Mouse (Mus musculus) left cerebral cortex, adult 18-20 months (tissue): ENCODE measurements at regions not wholly inside any gene's neighbourhood (a gene's known extent, or its start where the extent isn't known, plus 50 kb on each side); places are given as distances from the start of the nearest gene placed in this dataset.

ENCODE experiments used
- DNase-seq, 2 experiments: peaks; one replicate each; pipeline ENCODE4 v3.0.0; 2021 to 2022; ENCODE audit warnings: low spot score in 2 of 2, mixed read lengths in 1 of 2

DNA sequence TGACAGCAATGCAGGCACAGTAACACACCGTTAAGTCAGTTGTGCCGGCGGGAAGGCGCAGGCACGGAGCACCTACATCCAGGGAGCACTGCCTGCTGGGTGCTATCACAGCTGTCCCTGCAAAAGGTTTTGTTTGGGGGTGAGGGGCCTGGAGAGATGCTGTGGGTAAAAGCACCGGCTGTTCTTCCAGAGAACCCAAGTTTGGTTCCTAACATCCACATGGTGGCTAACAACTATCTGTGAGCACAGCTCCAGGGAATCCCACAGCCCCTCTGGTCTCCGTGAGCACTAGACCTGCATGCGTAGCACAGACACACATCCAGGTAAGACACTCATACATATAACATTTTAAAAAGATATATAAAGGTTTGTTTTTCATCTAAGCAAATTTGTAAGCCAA, 72.0 kb upstream of the Slc38a4 start:
- DNase-seq = no peak

DNA sequence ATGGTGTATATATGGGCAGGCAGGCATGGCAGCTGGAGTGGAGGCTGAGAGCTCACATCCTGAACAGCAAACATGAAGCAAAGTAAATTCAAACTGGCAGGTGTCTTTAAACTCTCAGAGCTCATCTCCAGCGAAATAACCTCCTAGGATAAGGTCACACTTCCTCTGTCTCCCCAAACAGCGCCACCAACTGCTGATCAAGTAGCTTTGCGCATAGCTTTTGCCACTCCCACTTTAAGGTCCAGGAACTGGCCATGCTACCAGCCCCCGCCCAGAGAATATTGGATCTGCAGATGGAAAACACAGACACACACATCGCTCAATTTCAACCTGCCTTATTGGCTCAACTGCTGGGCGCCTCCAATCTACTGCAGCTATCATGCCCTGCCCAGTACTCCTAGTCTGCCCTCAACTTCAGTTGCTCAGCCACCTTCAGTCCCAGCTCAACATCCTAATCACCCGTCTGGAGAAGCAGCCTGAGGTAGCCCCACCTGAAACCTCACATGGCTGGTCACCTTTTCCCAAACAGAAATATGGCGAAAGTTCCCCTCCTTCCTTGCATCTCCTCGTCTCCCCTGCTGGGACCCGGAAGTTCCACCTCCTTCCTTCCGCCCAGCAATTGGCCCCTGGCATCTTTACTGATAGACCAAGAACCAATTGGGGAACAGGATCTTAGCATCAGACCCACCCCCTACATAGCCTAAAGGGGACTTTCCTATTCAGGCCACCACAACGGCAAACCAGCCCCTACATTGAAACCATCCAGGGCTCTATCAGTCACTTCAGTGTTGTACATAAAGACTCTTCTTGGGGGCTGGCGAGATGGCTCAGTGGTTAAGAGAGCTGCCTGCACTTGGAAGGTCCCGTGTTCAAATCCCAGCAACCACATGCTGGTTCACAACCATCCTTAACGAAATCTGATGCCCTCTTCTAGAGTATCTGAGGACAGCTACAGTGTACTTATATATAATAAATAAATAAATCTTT, 70.4 kb upstream of the Slc38a4 start:
- DNase-seq = no peak

DNA sequence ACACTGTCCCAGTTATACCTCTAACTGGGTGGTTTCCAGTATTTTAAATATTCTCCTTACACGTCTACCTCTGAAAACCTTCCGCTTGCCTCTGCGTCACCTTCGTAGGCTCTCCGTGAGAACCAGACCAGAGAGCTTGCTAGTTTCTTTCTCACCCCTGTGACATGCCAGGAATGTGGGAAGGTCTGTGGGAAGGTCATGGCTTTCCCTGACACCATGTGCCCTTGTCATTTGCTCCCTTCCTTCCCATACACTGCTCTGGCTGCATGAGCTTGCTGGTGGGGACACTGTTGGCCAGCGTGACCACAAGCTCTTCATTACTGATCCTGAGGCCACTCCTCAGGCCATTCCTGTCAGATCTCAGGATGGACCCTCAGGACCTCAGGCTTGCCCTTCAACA, 66.5 kb upstream of the Slc38a4 start:
- DNase-seq = no peak

DNA sequence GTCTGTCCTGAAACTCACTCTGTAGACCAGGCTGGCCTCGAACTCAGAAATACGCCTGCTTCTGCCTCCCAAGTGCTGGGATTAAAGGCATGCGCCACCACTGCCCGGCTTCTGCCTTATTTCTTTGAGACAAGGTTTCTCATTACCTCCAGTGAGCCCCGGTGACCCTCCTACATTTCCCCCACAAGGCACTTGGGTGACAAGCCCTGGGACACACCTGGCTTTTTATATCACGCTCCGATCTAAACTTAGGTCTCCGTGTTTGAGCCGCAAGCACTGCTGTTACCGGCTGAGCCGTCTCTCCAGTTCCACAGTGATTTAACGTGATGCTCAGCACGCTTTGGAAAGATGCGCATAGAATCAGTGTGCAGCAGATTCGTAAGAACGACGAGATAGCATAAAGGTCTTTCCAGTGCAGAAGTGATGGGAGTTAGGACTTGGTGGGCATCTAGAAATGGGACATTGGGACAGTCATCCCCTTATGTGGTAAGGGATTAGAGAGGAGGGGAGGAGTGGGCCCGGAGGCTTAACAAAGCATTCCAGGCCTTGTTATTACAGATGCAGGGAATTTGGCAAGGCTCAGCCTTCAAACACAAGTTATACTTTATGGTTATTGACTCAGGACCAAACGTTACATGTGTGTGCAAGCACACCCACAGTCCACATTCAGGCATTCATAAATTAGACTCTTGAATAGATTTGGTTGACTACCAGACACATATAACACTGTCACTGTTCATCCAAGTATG, 56.9 kb upstream of the Slc38a4 start:
- no peak for DNase-seq

DNA sequence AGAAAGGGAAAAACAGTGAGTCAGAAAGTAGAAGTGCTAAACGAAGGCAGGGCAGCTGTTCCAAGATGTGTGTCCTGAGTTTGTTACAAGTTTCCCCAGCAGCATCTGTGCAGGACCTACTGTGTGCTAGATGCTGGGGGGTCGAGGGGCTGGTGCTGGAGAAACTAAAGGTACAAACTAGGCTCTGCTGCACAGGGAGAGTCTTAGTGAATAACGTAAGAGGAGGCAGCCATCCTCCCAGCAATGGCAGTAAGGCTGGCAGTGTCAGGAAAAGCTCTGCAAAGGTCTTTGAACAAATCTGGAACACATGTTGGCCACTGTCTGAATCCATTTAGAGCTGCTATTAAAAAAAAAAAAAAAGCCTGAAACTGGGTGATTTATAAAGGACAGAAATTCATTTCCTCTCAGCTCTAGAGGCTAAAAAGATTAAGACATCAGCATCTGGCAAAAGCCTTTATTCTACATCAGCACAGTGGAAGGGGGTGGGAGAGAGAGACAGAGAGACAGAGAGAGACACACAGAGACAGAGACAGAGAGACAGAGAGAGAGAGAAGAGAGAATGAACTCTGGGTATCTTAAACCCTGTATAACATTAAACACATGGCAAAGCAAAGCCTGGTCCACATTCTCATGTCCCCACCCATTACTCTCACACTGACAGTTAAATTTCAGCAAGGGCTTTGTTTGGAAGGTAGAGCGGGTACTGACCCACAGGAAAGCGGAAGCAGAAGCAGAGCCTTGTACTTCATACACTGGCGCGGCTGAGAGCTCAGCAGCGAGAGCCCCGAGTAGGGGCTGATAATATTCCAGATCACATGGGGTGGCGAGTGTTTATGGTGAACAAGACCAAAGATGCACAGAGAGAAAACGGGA, 55.8 kb upstream of the Slc38a4 start:
- DNase-seq = no peak

DNA sequence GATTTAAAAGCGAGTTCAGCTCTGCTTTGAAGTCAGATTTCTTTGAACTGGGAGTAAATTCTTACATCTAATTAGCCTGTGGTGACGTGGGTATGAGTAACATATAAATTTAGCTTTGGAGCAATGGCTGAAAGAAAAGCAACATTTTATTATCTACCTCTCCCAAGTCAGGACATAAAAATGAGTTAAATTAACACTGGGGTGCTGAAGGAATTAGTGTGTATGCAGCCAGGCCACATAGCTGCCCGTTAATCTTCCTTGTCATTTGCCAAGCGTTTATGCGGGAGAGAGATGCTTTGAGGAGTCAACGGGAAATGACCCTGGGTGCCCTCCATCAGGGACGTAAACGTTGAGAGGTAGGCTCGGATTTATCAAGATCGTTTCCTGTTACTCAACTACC, 52.0 kb upstream of the Slc38a4 start:
- DNase-seq = no peak

DNA sequence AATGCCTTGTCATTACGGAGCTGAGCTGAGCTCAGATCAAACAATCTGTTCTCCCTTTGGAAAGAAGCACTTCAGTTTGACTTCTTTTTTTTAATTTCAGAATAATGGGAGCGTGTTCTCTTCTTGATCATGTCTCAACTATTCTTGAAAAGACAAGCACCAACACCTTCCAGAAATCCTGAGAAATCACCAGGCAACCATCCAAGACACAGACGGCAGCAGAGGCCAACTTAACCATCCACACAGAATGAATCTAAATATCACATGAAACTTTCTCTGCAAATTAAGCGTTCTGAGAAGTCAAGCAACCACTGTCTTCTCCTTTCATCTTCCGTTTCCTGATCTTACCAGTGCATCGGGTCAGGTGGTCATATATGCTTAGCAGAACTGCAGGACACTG, 50.8 kb upstream of the Slc38a4 start:
- peak; percentile 31 to 33 for DNase-seq
